Mouse (Mus musculus) bone marrow macrophage, adult 2 months (primary cell): ENCODE data around the gene Pik3r3.

Source experiments
- CTCF ChIP-seq: IDR thresholded peaks from 2 replicates; pipeline ENCODE4 v1.5.1; 2012; ENCODE audit warnings: low read depth, mild to moderate bottlenecking, low read length, moderate library complexity
- POLR2A ChIP-seq: IDR thresholded peaks from 2 replicates; pipeline ENCODE4 v1.6.1; 2012; ENCODE audit warnings: mild to moderate bottlenecking, low read depth, low read length, borderline replicate concordance

- no peak for TF ChIP-seq POLR2A
- no peak for TF ChIP-seq CTCF
These were observed 48.3 kb upstream of the Pik3r3 start, which contains the start of the genes 1700042G07Rik and Gm49337 for GRCm38 (mm10) chr4:116173072-116173471.
